Mouse (Mus musculus) kidney, adult 18-20 months (tissue): ENCODE data around the gene Bzw2.

Source experiments
- DNase-seq: peaks from one replicate; pipeline ENCODE4 v3.0.0; 2021

Gene Bzw2

DNA sequence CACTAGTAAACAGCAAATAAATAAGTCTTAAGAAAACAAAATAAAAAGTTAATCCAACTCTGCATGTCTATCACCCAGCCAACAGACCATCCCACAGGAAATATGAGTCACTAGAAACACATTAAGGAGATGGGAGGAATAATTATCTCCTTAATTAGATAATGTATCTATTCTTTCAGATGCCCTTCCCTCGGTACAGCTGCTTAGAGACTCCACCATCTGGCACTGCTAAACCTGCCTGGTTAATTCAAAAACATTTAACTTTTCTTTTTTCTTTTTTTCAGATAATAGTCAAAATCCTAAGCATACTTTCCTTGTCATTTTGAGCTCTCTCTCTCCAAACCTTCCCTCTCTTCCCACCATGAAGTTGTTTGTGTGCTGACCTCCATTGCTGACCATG is 92.0 kb downstream of the Bzw2 start:
- DNase-seq = no peak

DNA sequence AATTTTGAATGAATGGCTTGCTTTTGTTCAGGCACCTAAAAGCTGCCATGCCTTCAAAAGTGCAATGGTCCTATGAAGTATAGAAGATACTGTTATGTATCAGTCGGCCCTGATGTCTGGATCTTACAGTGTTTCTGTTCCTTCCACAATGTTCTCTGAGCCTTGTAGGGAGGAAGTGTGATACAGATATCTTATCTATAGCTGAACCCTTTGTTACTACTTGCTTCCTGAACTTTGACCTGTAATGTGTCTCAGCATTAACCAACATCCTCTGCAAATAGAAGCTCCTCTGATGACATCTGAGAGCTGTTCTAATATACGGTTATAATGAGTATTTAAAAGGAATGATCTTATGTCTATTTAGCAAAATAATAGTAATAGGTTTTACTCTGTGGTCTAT is 100.2 kb downstream of the Bzw2 start:
- DNase-seq = no peak

GRCm38 (mm10) chr12:36050276-36050675 is 107.6 kb downstream of the Bzw2 start:
- DNase-seq = no peak

DNA sequence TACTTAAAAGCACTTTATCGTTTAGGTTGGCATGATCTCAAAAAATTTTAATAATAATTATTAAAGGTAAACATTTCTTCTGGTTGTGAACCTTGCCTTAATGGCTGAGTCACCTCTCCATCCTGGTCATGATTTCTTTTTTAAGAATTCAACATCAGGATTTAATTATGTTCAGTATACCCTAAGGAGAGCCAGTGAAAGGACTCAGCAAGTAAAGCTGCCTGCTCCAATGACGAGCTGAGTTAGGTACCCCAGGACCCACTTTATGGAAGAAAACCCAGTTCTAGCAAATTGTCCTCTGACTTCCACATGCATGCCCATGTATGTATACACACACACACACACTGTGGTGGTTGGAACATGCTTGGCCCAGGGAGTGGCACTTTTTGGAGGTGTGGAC is 110.3 kb downstream of the Bzw2 start:
- no peak for DNase-seq

DNA sequence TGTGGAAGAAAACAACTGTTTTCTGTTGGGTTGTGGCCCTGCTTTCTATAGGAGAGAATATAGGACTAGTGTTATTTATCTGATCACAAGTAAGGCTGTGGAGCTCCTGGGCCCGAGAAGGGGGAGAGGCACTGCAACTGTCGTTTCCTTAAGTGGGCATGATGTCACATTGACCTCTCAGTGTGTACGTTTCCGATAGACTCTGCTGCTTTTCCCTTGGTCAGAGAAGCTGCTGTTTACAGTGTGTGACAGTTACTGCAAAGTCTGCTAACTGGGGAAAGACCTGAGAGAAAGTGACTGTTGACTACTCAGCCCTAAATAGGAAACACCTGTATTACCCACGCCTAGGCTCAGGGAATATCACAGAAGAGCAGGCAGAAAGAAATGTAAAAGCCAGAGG is 111.7 kb downstream of the Bzw2 start:
- no peak for DNase-seq

- DNase-seq = no peak
Observed at GRCm38 (mm10) chr12:36044691-36045090, 113.2 kb downstream of the Bzw2 start.

- peak; percentile 86 for DNase-seq
Observed at GRCm38 (mm10) chr12:36042348-36042778, 115.5 kb downstream of the Bzw2 start, which contains the start of gene Tspan13. Tspan13 (minus strand) TSS chr12:36042500.
